Mouse (Mus musculus) forebrain, embryonic 10.5 days (tissue): ENCODE data around the gene Zcchc3. TPM values are rescaled to one million over a fixed set of nuclear protein-coding genes. Genes with fewer than 3 reads are reported as not detected.

Source experiments
- DNase-seq: peaks from one replicate; pipeline ENCODE4 v3.0.0-alpha.2; 2017; ENCODE audit warnings: low spot score; ENCODE audit errors: extremely low spot score
- H3K27ac ChIP-seq: fragments of 300-500 bp; sonication (generic); 2 replicates; pipeline ENCODE4 v1.5.1; 2016; ENCODE audit warnings: mild to moderate bottlenecking
- H3K27me3 ChIP-seq: fragments of 300-500 bp; sonication (generic); 2 replicates; pipeline ENCODE4 v1.6.1; 2016; ENCODE audit warnings: mild to moderate bottlenecking; ENCODE audit not compliant: poor library complexity, severe bottlenecking
- H3K36me3 ChIP-seq: fragments of 300-500 bp; sonication (generic); replicated peaks from 2 replicates; pipeline ENCODE4 v1.6.1; 2016; ENCODE audit warnings: mild to moderate bottlenecking, moderate library complexity
- H3K4me1 ChIP-seq: fragments of 300-500 bp; sonication (generic); 2 replicates; pipeline ENCODE4 v1.6.1; 2016
- H3K4me3 ChIP-seq: fragments of 300-500 bp; sonication (generic); 2 replicates; pipeline ENCODE4 v1.5.1; 2016; ENCODE audit warnings: mild to moderate bottlenecking, moderate library complexity
- H3K9me3 ChIP-seq: fragments of 300-500 bp; sonication (generic); 2 replicates; pipeline ENCODE4 v1.6.1; 2016; ENCODE audit warnings: mild to moderate bottlenecking, moderate library complexity
- WGBS: fragments of 180-500 bp; shearing (Covaris S2); methylation state at CpG from one replicate; pipeline ENCODE4 v1.1.7; 2016; 5-methylcytosine and 5-hydroxymethylcytosine counted together
- polyA plus RNA-seq: library from polyadenylated mRNA; unstranded; fragments of >200 nt; fragmentation: Nextera tagmentation; extraction: Ambion mirVana; gene quantifications from 2 replicates; pipeline ENCODE4 v1.2.1, GENCODE M21; 2016

The Zcchc3 gene
- polyA plus RNA-seq, 1 experiment from 2014 or later: 46.5 TPM

GRCm38 (mm10) chr2:152398691-152399090 lies 16.1 kb downstream of the Zcchc3 start:
- no peaks in the 10 kb centered on the region for H3K27me3 ChIP-seq
- H3K9me3 ChIP-seq: no peaks in the 10 kb centered on the region
- DNase-seq: peak; percentile 89
- peaks cover 16% of the 10 kb centered on the region for H3K36me3 ChIP-seq
- H3K4me1 ChIP-seq: peaks cover 54% of the 10 kb centered on the region
- under 1% methylated on average over 38 of the region's 38 CpGs for WGBS
- peak overlapping the region; percentile 99 for H3K27ac ChIP-seq
- H3K4me3 ChIP-seq: peak overlapping the region; percentile 94

DNA sequence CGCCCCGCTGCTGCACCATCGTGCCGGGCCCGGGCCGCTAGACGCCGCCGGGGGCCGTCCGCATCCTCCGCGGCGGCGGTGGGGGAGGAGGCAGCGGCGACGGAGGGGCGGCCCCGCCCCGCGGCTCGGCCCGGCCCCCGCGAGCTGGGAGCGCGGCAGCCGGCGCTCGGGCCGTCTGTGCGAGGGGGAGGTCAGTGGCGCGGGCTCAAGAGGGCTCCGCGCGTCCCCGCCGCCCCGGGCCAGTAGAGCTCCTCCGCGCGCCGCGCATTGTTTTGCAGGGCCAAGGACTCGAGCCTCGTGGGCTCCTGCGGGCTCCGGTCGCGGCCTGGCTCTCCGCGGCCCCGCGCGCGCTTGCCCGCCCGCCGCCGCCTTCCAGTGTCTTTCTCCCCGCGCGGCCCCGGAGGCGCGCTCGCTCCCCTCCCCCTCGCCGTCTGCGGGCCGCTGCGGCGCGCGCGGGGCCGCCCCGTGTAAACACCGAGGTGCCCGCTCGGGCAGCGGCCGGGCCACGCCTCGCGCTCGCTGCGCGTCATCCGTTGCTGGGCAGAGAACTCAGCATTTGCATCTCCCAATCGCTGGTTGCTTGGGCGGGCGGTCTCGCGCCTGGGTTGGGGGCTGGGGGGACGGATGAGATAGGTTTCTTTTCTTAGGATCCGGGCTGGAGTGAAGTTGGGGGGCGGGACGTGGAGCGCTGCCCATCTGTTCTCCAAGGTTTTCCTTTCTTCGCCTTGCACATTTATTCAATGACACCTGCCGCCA lies 17.0 kb downstream of the Zcchc3 start, which contains the start of gene Sox12:
Gene Sox12 (minus strand): TSS at position 384 of the 756 bp plus-strand sequence.
- Histone ChIP-seq H3K9me3 (no peaks in the 10 kb centered on the region), H3K4me3 (peak within 1 kb of the TSS; percentile 94), H3K27me3 (no peaks in the 10 kb centered on the region), H3K4me1 (peaks cover 62% of the 10 kb centered on the region), H3K36me3 (peaks cover 16% of the 10 kb centered on the region), H3K27ac (peak within 1 kb of the TSS; percentile 99)
- 2% methylated on average over 98 of the region's 104 CpGs for WGBS
- peak; percentile 96 for DNase-seq

DNA sequence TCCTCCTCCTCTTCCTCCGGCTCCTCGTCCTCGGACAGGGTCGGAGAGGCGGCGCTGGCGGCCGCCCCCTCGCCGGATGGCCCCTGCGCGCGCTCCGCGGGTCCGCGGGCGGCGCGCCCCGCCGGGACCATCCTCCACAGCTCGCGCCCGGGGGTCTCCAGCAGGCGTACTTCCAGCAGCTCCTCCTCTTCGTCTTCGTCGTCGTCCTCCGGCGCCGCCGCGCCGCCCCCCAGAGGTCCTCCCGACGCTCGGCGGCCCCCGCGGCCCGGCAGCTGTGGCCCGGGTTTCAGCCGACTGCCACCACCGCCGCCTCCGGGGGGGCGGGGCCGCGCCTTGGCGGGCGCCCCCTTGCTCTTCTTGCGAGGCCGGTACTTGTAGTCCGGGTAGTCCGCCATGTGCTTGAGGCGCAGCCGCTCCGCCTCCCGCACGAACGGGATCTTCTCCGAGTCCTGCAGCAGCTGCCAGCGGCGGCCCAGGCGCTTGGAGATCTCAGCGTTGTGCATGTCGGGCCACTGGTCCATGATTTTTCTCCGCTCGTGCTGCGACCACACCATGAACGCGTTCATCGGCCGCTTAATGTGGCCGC lies 17.7 kb downstream of the Zcchc3 start:
- Histone ChIP-seq H3K4me3 (peak overlapping the region; percentile 94), H3K27ac (peak overlapping the region; percentile 99), H3K27me3 (no peaks in the 10 kb centered on the region), H3K36me3 (peaks cover 16% of the 10 kb centered on the region), H3K4me1 (peaks cover 64% of the 10 kb centered on the region), H3K9me3 (no peaks in the 10 kb centered on the region)
- peak; percentile 78 for DNase-seq
- WGBS: under 1% methylated on average over 68 of the region's 77 CpGs

DNA sequence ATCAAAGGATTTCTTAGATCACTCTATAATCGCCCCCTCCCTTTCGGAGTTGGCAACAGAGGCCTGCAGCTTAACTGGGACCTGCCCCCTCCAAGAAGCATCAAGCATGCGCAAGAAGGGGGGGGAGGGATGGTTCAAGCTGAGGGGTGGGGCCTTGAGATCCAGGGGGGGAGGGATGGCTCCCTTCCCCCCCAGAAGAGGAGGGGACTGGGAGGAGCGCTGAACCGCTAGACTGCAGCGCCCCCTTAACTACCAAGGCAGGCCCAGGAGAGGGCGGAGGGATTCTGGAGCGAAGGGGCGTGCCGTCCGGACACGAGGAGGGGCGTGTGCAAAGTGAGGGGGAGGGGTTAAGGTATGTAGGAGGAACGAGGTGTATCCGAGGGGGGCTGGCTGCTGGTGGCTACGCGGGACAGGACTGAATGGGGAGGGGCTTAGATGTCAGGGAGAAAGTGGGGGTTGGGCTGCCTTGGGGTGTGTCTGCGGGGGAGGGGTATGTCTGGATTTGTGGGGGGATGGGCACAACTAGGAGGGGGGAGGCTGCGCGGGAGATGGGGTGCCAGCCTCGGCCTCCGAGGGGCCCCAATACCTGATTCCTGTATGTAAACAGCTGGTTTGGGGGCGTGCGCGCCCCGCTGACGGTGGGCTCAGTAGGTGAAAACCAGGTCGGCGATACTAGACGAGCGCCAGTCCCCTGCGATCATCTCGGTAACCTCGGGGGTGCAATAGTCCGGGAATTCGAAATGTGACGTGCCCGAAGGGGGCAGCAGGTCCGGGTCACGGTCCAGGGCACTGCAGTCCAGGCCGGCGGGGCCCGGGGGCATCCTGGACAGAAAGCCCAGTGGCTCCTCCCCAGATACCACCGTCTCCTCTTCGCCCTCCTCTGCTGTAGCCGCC lies 18.5 kb downstream of the Zcchc3 start:
- under 1% methylated on average over 46 of the region's 46 CpGs for WGBS
- Histone ChIP-seq H3K27me3 (no peaks in the 10 kb centered on the region), H3K9me3 (no peaks in the 10 kb centered on the region), H3K4me3 (peak overlapping the region; percentile 94), H3K36me3 (peaks cover 16% of the 10 kb centered on the region), H3K27ac (peak overlapping the region; percentile 99), H3K4me1 (peaks cover 64% of the 10 kb centered on the region)
- peak; percentile 96 for DNase-seq

DNA sequence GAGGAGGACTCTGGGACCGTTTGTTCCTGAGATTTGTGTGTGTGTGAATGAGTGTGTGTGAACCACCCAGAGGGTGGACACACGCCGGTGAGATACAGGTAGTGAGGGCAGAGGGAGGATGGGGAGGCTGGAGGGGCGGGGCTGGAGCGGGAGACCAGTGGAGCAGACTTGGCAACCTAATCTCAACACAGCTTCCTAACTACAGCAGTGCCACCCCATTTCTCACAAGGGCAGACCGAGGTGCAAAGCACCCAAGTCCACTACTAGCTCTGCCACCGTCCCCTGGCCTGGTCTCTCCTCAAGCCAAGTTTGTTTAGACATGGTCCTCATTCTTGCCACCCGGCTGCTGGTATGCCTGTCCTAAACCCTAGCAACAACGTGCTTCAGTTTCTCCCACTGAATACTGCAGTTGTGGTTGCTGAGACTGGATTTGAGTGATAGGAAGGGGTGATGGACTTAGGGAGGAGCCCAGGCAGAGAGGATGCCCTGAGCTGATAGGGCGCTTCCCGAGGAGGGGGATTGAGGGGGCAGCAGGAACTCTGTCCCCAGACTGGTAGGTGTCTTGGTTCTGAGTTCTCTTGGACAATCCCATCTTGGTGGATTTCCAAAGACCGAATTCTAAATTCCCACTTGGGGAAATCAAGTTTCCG lies 19.4 kb downstream of the Zcchc3 start:
- 31% methylated on average over 13 of the region's 13 CpGs for WGBS
- Histone ChIP-seq H3K27ac (peak overlapping the region; percentile 99), H3K36me3 (peaks cover 16% of the 10 kb centered on the region), H3K4me1 (peaks cover 60% of the 10 kb centered on the region), H3K27me3 (no peaks in the 10 kb centered on the region), H3K9me3 (no peaks in the 10 kb centered on the region), H3K4me3 (peak overlapping the region; percentile 94)
- DNase-seq: no peak

- peak; percentile 21 for DNase-seq
- WGBS: 53% methylated on average over 9 of the region's 9 CpGs
- Histone ChIP-seq H3K4me1 (peaks cover 40% of the 10 kb centered on the region), H3K4me3 (peak overlapping the region; percentile 94; the same call in 1 of the 2 replicates), H3K27me3 (no peaks in the 10 kb centered on the region), H3K27ac (no peak overlapping the region), H3K36me3 (peaks cover 16% of the 10 kb centered on the region), H3K9me3 (no peaks in the 10 kb centered on the region)
These were observed 21.4 kb downstream of the Zcchc3 start for GRCm38 (mm10) chr2:152393225-152394017.

- Histone ChIP-seq H3K4me3 (no peak overlapping the region), H3K27me3 (no peaks in the 10 kb centered on the region), H3K27ac (no peak overlapping the region), H3K36me3 (peaks cover 16% of the 10 kb centered on the region), H3K4me1 (peaks cover 37% of the 10 kb centered on the region), H3K9me3 (no peaks in the 10 kb centered on the region)
- DNase-seq: no peak
- 17% methylated on average over 3 of the region's 3 CpGs for WGBS
These were observed 22.0 kb downstream of the Zcchc3 start for GRCm38 (mm10) chr2:152392786-152393185.

DNA sequence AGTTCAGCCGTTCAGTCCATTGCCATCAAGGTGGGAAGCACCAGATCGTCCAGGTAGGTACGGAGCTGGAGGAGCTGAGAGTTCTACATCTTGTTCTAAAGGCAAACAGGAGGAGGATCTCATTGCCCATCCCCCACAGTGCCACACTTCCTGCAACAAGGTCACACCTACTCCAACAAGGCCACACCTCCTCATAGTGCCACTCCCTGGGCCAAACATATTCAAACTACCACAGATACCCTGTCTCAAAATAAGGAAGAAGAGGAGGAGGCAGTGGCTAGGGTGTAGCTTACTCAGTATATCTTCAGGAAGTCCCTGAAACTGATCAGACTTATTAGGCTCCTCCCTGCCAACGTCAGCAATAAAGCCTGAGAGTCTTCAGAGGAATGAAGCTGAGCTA lies 30.6 kb downstream of the Zcchc3 start:
- no peak for DNase-seq
- H3K27ac ChIP-seq: no peak overlapping the region
- 89% methylated on average over 4 of the region's 4 CpGs for WGBS
- no peak overlapping the region for H3K4me3 ChIP-seq
- no peaks in the 10 kb centered on the region for H3K27me3 ChIP-seq
- no peaks in the 10 kb centered on the region for H3K36me3 ChIP-seq
- H3K4me1 ChIP-seq: no peaks in the 10 kb centered on the region
- no peaks in the 10 kb centered on the region for H3K9me3 ChIP-seq

GRCm38 (mm10) chr2:152376345-152376741 lies 38.5 kb downstream of the Zcchc3 start, which contains the start of gene Nrsn2:
Gene Nrsn2 (minus strand): TSS chr2:152376638.
- H3K27ac ChIP-seq: peak within 1 kb of the TSS; percentile 76
- H3K9me3 ChIP-seq: no peaks in the 10 kb centered on the region
- peak within 1 kb of the TSS; percentile 44 for H3K4me3 ChIP-seq
- peaks cover 56% of the 10 kb centered on the region for H3K27me3 ChIP-seq
- peak; percentile 26 for DNase-seq
- peaks cover 29% of the 10 kb centered on the region for H3K4me1 ChIP-seq
- 3% methylated on average over 16 of the region's 16 CpGs for WGBS
- no peaks in the 10 kb centered on the region for H3K36me3 ChIP-seq

GRCm38 (mm10) chr2:152375652-152376344 lies 39.0 kb downstream of the Zcchc3 start:
- Histone ChIP-seq H3K36me3 (no peaks in the 10 kb centered on the region), H3K4me3 (peak overlapping the region; percentile 44), H3K4me1 (peaks cover 29% of the 10 kb centered on the region), H3K9me3 (no peaks in the 10 kb centered on the region), H3K27ac (peak overlapping the region; percentile 76), H3K27me3 (peaks cover 56% of the 10 kb centered on the region)
- 2% methylated on average over 21 of the region's 21 CpGs for WGBS
- DNase-seq: peak; percentile 64

- Histone ChIP-seq H3K4me3 (no peak overlapping the region), H3K4me1 (peaks cover 39% of the 10 kb centered on the region), H3K9me3 (no peaks in the 10 kb centered on the region), H3K27ac (no peak overlapping the region), H3K27me3 (peaks cover 63% of the 10 kb centered on the region), H3K36me3 (no peaks in the 10 kb centered on the region)
- no peak for DNase-seq
- WGBS: 89% methylated on average over 9 of the region's 9 CpGs
These were observed 41.3 kb downstream of the Zcchc3 start for GRCm38 (mm10) chr2:152373547-152373946.
